Mouse (Mus musculus): ENCODE results near the gene Cabp1. TPM values are rescaled to one million over a fixed set of nuclear protein-coding genes. Genes with fewer than 3 reads are reported as not detected.

The Cabp1 gene
- total RNA-seq, 2 experiments from 2014 or later, result 179 to 209 TPM

GRCm38 (mm10) chr5:115142166-115142697 lies 51.9 kb downstream of the Cabp1 start:
- intact Hi-C loops (cut with DNase I), result no loop called here

GRCm38 (mm10) chr5:115140726-115141125 lies 53.5 kb downstream of the Cabp1 start:
- DNase-seq (ENCODE audit: low spot score in 2 of 2), result no peak
- intact Hi-C loops (cut with DNase I), result no loop called here

More at GRCm38 (mm10) chr5:115142166-115142697, 51.9 kb downstream of the Cabp1 start:
- DNase-seq (ENCODE audit: low spot score in 2 of 2), result no peak

GRCm38 (mm10) chr5:115139124-115139523 lies 55.1 kb downstream of the Cabp1 start:
- no peak for DNase-seq (ENCODE audit: low spot score in 2 of 2)
- intact Hi-C loops (cut with DNase I), result no loop called here

- peak; percentile 77 to 86 for DNase-seq (ENCODE audit: low spot score in 2 of 2)
- intact Hi-C loops (cut with DNase I), result no loop called here
These were observed 59.7 kb downstream of the Cabp1 start, which contains the start of gene Unc119b for GRCm38 (mm10) chr5:115134234-115135165. Gene Unc119b (minus strand): TSS chr5:115134975.

GRCm38 (mm10) chr5:115133358-115134066 lies 60.7 kb downstream of the Cabp1 start:
- no peak for DNase-seq (ENCODE audit: low spot score in 2 of 2)
- intact Hi-C loops (cut with DNase I), result no loop called here

GRCm38 (mm10) chr5:115132465-115132864 lies 61.7 kb downstream of the Cabp1 start:
- DNase-seq (ENCODE audit: low spot score in 2 of 2), result no peak
- intact Hi-C loops (cut with DNase I), result no loop called here

GRCm38 (mm10) chr5:115129328-115129727 lies 64.9 kb downstream of the Cabp1 start:
- intact Hi-C loops (cut with DNase I), result loop anchor here (5.0 kb wide), 2 partner anchors 33 to 108 kb away; partner anchors contain the start of gene Pop5
- no peak for DNase-seq (ENCODE audit: low spot score in 2 of 2)

- DNase-seq (ENCODE audit: low spot score in 2 of 2), result no peak
- intact Hi-C loops (cut with DNase I), result loop anchor here (5.0 kb wide), 2 partner anchors 35 to 110 kb away; partner anchors contain the start of gene Pop5
These were observed 66.6 kb downstream of the Cabp1 start for GRCm38 (mm10) chr5:115127421-115128179.

- no peak for DNase-seq (ENCODE audit: low spot score in 2 of 2)
- intact Hi-C loops (cut with DNase I), result loop anchor here (5.0 kb wide), 2 partner anchors 36 to 111 kb away; partner anchors contain the start of gene Pop5
These were observed 67.4 kb downstream of the Cabp1 start for GRCm38 (mm10) chr5:115126578-115127312.

GRCm38 (mm10) chr5:115125211-115125871 lies 68.8 kb downstream of the Cabp1 start:
- intact Hi-C loops (cut with DNase I), result loop anchor here (5.0 kb wide), 2 partner anchors 37 to 112 kb away; partner anchors contain the start of gene Pop5
- peak; percentile 88 to 93 for DNase-seq (ENCODE audit: low spot score in 2 of 2)

- intact Hi-C loops (cut with DNase I), result loop anchor here (5.0 kb wide), 2 partner anchors 38 to 113 kb away; partner anchors contain the start of gene Pop5
These were observed 69.5 kb downstream of the Cabp1 start for GRCm38 (mm10) chr5:115124690-115125089.

GRCm38 (mm10) chr5:115120978-115121377 lies 73.2 kb downstream of the Cabp1 start:
- no peak for DNase-seq (ENCODE audit: low spot score in 2 of 2)
- intact Hi-C loops (cut with DNase I), result no loop called here

More at GRCm38 (mm10) chr5:115124690-115125089, 69.5 kb downstream of the Cabp1 start:
- DNase-seq (ENCODE audit: low spot score in 2 of 2), result no peak

- peak in 1 of 2 experiments; percentile 62 for DNase-seq (ENCODE audit: low spot score in 2 of 2)
- intact Hi-C loops (cut with DNase I), result no loop called here
These were observed 75.1 kb downstream of the Cabp1 start, which contains the start of gene Acads for GRCm38 (mm10) chr5:115118961-115119570. Gene Acads (minus strand): TSS chr5:115119346.

All from left cerebral cortex, postnatal 14 days (tissue).